Mouse (Mus musculus): ENCODE data around the gene Slc2a4. TPM values are rescaled to one million over a fixed set of nuclear protein-coding genes. Genes with fewer than 3 reads are reported as not detected.

The Slc2a4 gene
- total RNA-seq (2015; ENCODE audit: low replicate concordance) (31.3 and 37.9 TPM in 2 replicates), total RNA-seq (2017; ENCODE audit: low replicate concordance) (98.1 and 151 TPM in 2 replicates)

GRCm38 (mm10) chr11:69948066-69948762 is at the start of gene Slc2a4:
TSS of gene Slc2a4 (minus strand) at chr11:69948188.
- ATAC-seq (replicated peaks; ENCODE audit: low FRiP score, poor library complexity, severe bottlenecking) = peak; percentile 69

- ATAC-seq (replicated peaks; ENCODE audit: low FRiP score, poor library complexity, severe bottlenecking) = peak; percentile 29
Measured at GRCm38 (mm10) chr11:69997070-69997509, 49.1 kb upstream of the Slc2a4 start.

DNA sequence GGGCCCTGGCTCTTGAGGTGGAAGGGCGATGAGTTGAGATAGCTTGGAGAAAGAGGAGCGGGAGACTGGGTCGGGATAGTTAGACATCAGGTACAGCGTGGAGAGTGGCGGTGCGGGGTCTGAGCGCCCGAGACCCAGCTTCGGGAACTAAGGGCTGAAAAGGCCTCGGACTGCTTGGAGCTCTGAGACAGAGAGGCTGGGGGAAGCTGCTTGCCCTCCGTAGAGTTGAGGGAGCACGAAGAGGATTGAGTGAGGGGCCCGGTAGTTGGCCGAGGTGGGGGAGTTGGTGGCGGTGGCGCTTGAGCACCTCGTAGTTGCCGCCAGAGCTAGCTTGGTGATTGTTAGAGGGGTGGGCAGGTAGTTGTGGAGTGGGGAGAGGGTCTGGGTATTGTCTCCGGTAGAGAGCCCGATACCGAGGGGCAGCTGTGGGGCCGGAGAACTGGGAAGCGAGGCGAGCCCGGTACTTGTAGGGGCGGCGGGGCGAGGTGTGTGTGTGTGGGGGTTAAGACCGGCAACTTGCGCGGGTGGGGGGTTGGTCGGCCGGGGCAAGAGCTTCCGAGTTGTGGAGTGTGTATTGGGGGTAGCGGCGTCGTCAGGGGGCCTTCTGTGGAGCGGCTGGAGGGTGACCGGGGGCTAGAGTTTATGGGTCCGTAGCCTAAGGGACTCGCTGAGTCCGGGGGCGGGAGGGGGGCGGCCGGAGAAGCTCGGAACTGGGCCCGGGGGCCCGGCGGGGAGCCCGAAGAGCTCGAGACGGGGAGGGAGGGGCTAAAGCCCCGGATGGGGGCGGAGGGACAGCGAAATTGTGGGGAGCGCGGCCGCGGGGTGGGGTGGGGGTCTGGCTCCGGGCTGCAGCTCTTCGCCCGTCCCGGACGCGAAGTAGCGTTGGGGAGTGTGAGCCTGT is 48.4 kb upstream of the Slc2a4 start:
- ATAC-seq (replicated peaks; ENCODE audit: low FRiP score, poor library complexity, severe bottlenecking) = 0 out of 2 replicates have a peak, but pooled peaks have one; percentile 1

DNA sequence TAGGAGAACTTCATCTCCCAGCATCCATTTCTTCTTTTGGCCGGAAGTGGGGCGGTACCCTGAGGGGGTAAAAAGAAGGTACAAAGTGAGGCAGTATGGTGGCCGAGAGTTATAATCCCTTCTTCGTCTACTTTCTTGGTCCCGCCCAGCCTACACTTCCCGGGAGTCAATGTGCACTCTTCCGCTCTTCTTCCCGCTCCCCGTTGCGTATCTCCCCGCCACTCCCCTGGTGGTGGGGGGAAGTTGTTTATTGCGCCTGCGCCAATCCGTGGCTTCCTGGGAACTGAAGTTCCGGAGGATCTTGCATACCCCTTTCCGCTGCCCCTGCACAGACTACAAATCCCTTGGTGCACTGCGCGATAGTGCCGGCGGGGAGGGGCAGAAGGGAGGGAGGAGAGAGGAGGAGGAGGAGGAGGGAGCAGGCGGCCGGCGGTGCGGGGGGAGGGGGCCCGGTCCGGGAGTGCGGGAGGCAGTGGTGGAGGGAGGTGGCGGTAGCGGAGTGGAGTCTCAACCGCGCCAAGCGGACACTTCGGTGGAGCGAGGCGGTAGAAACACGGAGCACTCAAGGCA is 47.5 kb upstream of the Slc2a4 start, which contains the start of gene Phf23:
TSS of gene Phf23 (plus strand) at position 387 of the 570 bp plus-strand sequence.
- peak; percentile 67 for ATAC-seq (replicated peaks; ENCODE audit: low FRiP score, poor library complexity, severe bottlenecking)

DNA sequence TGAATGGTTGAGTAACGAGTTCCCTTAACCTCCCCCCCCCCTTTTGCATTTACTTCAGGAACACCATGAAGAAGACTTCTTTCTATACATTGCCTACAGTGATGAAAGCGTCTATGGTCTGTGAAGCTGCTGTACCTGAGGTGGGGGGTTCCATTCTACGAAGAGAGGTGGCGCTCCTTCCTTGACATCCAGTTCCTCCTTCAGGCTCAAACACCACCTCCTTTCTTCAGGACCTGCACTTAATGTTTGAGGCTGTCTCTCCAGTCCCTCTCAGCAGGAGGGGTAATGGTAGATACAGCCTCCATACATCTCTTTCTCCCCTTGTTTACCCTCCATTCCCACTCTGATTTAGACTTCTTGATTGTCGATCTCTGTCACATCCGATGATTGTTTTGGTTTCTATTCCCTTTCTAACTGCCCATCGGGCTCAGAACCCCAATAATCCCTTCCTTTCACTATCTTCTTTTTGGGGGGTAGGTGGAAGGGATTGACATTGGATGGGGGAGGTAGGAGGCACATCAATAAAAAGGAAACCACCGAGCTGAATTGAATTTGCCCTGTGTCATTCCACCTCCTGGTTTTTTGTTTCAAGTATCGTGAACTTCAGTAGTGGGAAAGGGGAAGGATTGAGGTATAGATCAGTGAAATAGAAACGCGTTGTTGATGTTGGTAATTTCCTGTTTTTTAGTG is 46.6 kb upstream of the Slc2a4 start:
- ATAC-seq (replicated peaks; ENCODE audit: low FRiP score, poor library complexity, severe bottlenecking) = no peak

GRCm38 (mm10) chr11:69992932-69993331 is 44.9 kb upstream of the Slc2a4 start:
- no peak for ATAC-seq (replicated peaks; ENCODE audit: low FRiP score, poor library complexity, severe bottlenecking)

GRCm38 (mm10) chr11:69992396-69992795 is 44.4 kb upstream of the Slc2a4 start:
- ATAC-seq (replicated peaks; ENCODE audit: low FRiP score, poor library complexity, severe bottlenecking) = no peak

DNA sequence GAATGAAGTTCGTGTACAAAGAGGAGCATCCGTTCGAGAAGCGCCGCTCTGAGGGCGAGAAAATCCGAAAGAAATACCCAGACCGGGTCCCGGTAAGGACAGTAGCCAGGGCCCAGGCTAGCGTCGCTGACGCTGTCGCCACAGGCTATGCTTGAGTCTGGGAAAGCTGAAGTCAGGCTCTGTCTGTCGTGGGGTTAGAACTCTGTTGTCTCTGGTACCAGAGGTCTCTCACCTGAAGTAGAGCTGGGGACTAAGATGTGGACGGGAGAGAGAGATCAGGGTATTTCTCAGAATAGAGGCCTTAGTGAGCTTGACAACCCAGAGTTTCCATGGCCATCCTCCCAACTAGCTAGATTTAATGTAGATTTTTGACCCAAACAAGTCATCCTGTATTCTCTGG is 43.7 kb upstream of the Slc2a4 start:
- ATAC-seq (replicated peaks; ENCODE audit: low FRiP score, poor library complexity, severe bottlenecking) = no peak

- ATAC-seq (replicated peaks; ENCODE audit: low FRiP score, poor library complexity, severe bottlenecking) = peak; percentile 74
Measured at GRCm38 (mm10) chr11:69990850-69991691, 43.1 kb upstream of the Slc2a4 start, which contains the start of gene Gabarap. TSS of gene Gabarap (plus strand) at chr11:69991143.

- no peak for ATAC-seq (replicated peaks; ENCODE audit: low FRiP score, poor library complexity, severe bottlenecking)
Measured at GRCm38 (mm10) chr11:69989949-69990348, 42.0 kb upstream of the Slc2a4 start.

DNA sequence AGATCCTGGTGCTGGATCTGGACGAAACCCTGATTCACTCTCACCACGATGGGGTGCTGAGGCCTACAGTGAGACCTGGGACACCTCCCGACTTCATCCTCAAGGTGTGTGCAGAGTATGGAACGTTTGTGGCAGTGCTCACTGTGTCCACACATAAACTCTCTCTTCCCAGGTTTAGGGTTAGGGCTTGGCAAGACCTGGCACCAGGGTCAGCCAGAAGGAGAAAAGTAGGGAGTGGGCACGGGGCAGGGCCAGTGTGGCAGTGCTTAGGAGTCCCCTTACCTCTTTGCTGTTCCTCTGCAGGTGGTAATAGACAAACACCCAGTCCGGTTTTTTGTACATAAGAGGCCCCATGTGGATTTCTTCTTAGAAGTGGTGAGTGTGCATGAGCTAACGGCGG is 36.4 kb upstream of the Slc2a4 start:
- no peak for ATAC-seq (replicated peaks; ENCODE audit: low FRiP score, poor library complexity, severe bottlenecking)

DNA sequence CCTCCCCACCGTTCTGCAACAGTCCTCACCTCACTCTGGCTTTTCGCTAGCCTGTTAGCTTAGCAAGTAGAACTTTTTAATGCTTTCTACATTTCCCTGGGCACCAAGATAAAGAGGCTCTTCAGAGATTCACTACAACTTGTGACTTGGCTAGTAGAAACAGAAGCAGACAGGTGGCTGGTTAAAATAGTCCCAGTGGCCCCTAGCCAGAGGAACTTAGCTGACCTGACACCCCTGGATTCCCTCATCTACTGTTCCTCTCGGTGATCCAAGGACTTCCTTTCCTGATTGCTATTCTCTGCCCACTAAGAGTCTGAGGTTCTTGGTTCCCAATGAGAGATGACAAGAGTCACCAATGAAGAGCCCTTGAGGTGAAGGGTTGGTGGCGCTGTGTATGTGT is 35.4 kb upstream of the Slc2a4 start:
- ATAC-seq (replicated peaks; ENCODE audit: low FRiP score, poor library complexity, severe bottlenecking) = no peak

GRCm38 (mm10) chr11:69982877-69983276 is 34.9 kb upstream of the Slc2a4 start:
- no peak for ATAC-seq (replicated peaks; ENCODE audit: low FRiP score, poor library complexity, severe bottlenecking)

GRCm38 (mm10) chr11:69982225-69982624 is 34.2 kb upstream of the Slc2a4 start, which contains the start of gene Elp5:
TSS of gene Elp5 (minus strand) at chr11:69982517.
- ATAC-seq (replicated peaks; ENCODE audit: low FRiP score, poor library complexity, severe bottlenecking) = no peak

DNA sequence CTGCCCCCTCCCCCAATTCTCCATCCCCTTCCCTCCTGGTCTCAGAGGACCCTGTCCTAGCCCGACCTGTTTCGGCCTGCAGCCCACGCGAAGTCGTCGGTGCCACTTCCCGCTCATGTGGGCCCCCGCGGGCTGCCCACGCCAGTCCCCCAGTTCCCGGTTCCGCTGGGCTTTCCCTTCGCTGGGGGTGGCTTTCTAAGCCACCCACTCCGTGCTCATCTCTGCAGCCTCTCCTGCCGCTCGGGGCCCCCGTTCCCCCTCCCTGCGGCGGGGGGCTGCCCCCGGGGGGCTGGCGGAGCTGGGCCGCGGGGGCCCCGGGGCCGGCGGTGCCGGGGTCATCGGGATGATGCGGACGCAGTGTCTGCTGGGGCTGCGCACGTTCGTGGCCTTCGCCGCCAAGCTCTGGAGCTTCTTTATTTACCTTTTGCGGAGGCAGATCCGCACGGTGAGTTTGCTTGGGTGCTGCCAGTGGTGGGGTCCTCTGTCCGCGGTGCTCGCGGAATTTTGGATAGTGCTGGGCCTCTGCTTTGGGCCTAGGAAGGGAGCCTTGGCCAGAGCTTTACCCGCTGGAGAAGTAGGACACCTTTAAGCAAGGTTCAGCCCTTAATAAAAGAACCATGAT is 33.3 kb upstream of the Slc2a4 start, which contains the start of gene Ctdnep1:
TSS of gene Ctdnep1 (plus strand) at position 16 of the 622 bp plus-strand sequence.
- ATAC-seq (replicated peaks; ENCODE audit: low FRiP score, poor library complexity, severe bottlenecking) = no peak

GRCm38 (mm10) chr11:69980196-69981140 is 32.5 kb upstream of the Slc2a4 start:
- peak; percentile 86 for ATAC-seq (replicated peaks; ENCODE audit: low FRiP score, poor library complexity, severe bottlenecking)

DNA sequence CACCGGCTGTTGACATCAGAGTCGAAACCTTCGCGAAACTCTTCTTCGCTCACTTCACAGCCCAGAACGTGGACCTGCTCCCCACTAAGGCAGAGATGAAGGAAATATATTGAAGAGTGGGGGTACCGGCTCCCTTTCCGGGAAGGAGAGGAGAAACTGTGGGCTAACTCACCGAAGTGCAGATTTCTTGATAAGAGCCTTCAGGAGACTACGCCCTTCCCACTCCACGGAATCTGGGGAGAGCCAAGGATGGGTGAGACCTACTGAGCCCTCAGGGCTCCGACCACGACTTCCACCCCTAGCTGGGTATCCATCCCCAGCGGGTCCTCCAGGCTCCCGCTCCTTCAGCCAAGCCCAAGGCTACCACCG is 31.8 kb upstream of the Slc2a4 start:
- ATAC-seq (replicated peaks; ENCODE audit: low FRiP score, poor library complexity, severe bottlenecking) = peak; percentile 59

All from erythroblast, adult 5-6 weeks (primary cell).